Mouse (Mus musculus) CH12.LX (cell line): ENCODE results near the gene Lrrc4. TPM values are rescaled to one million over a fixed set of nuclear protein-coding genes. Genes with fewer than 3 reads are reported as not detected.

Experiments
- DNase-seq: peaks from one replicate; pipeline ENCODE4 v3.0.0-alpha.2; 2013; ENCODE audit errors: extremely low read depth
- H3K27ac ChIP-seq: 2 replicates; pipeline ENCODE4 v1.5.1; 2012; ENCODE audit warnings: low read depth, mild to moderate bottlenecking, control low read depth, moderate library complexity; ENCODE audit not compliant: insufficient read depth
- H3K27me3 ChIP-seq: replicated peaks from 2 replicates; pipeline ENCODE3; 2012; ENCODE audit warnings: inconsistent platforms
- H3K36me3 ChIP-seq, 2 experiments: replicated peaks in 1 of 2; 2 replicates each; pipeline versions ENCODE3 to v1.6.1; 2012; ENCODE audit warnings: inconsistent platforms in 1 of 2, low read length in 1 of 2, mild to moderate bottlenecking in 1 of 2, mixed read lengths in 1 of 2, moderate library complexity in 1 of 2; ENCODE audit not compliant: control insufficient read depth in 1 of 2, insufficient read depth in 1 of 2
- H3K4me1 ChIP-seq, 2 experiments: 2 replicates each; pipeline ENCODE4 v1.6.1; 2012; ENCODE audit warnings: inconsistent platforms in 1 of 2, moderate library complexity in 1 of 2; ENCODE audit not compliant: insufficient read depth in 2 of 2, control insufficient read depth in 1 of 2
- H3K4me2 ChIP-seq: 2 replicates; pipeline ENCODE4 v1.6.1; 2012; ENCODE audit warnings: low read depth, mild to moderate bottlenecking, control low read depth; ENCODE audit not compliant: poor library complexity, insufficient read depth, severe bottlenecking
- H3K4me3 ChIP-seq, 3 experiments: fragments of 150-350 bp in 1 of 3; sonication (generic) in 1 of 3; replicated peaks in 1 of 3; 2 replicates each; pipeline versions ENCODE3 to v1.5.1; 2011 to 2012; ENCODE audit warnings: low read depth in 2 of 3, low read length in 2 of 3, mild to moderate bottlenecking in 2 of 3, moderate library complexity in 2 of 3, control low read depth in 1 of 3, improper control_type of control experiment in 1 of 3, inconsistent platforms in 1 of 3, mixed read lengths in 1 of 3; ENCODE audit not compliant: poor library complexity in 1 of 3
- H3K79me2 ChIP-seq: replicated peaks from 2 replicates; pipeline ENCODE4 v1.6.1; 2012; ENCODE audit warnings: mild to moderate bottlenecking, moderate library complexity; ENCODE audit not compliant: control insufficient read depth, poor library complexity, insufficient read depth, severe bottlenecking; ENCODE audit errors: extremely low read depth
- H3K9ac ChIP-seq: 2 replicates; pipeline ENCODE4 v1.6.1; 2012; ENCODE audit warnings: low read depth, mild to moderate bottlenecking, control low read depth, moderate library complexity; ENCODE audit not compliant: insufficient read depth
- H3K9me3 ChIP-seq: replicated peaks from 2 replicates; pipeline ENCODE3; 2012; ENCODE audit warnings: low read length, inconsistent platforms, mixed read lengths
- BHLHE40 ChIP-seq: IDR thresholded peaks from 2 replicates; pipeline ENCODE4 v1.6.1; 2011; ENCODE audit warnings: mild to moderate bottlenecking, low read depth, low read length, improper control_type of control experiment
- CHD1 ChIP-seq: IDR thresholded peaks from 2 replicates; pipeline ENCODE4 v1.6.1; 2012; ENCODE audit warnings: low read depth, low read length, improper control_type of control experiment, inconsistent platforms
- CTCF ChIP-seq, 2 experiments: IDR thresholded peaks in 1 of 2; conservative IDR thresholded peaks in 1 of 2; 2 replicates each; pipeline ENCODE4 v1.5.1; 2011 to 2012; ENCODE audit warnings: low read depth in 2 of 2, low read length in 2 of 2, improper control_type of control experiment in 1 of 2, inconsistent platforms in 1 of 2, mild to moderate bottlenecking in 1 of 2, moderate library complexity in 1 of 2
- E2F4 ChIP-seq: IDR thresholded peaks from 2 replicates; pipeline ENCODE4 v1.6.1; 2011; ENCODE audit warnings: low read depth, low read length, improper control_type of control experiment; ENCODE audit not compliant: insufficient replicate concordance
- ETS1 ChIP-seq: conservative IDR thresholded peaks from 2 replicates; pipeline ENCODE4 v1.6.1; 2012; ENCODE audit warnings: low read depth, mild to moderate bottlenecking, inconsistent platforms, low read length, improper control_type of control experiment, moderate library complexity
- HCFC1 ChIP-seq: IDR thresholded peaks from 2 replicates; pipeline ENCODE4 v1.6.1; 2012; ENCODE audit warnings: low read depth, mild to moderate bottlenecking, inconsistent platforms, low read length, improper control_type of control experiment
- IRF4 ChIP-seq: IDR thresholded peaks from 2 replicates; pipeline ENCODE4 v1.6.1; 2014; ENCODE audit warnings: low read depth, mild to moderate bottlenecking, inconsistent platforms, low read length, improper control_type of control experiment
- JUN ChIP-seq: IDR thresholded peaks from 2 replicates; pipeline ENCODE4 v1.6.1; 2011; ENCODE audit warnings: low read depth, mild to moderate bottlenecking, low read length, improper control_type of control experiment, moderate library complexity; ENCODE audit not compliant: insufficient read depth
- JUND ChIP-seq: conservative IDR thresholded peaks from 2 replicates; pipeline ENCODE4 v1.6.1; 2011; ENCODE audit warnings: low read depth, low read length, improper control_type of control experiment
- KAT2A ChIP-seq: IDR thresholded peaks from 2 replicates; pipeline ENCODE4 v1.6.1; 2012; ENCODE audit warnings: low read length, improper control_type of control experiment, inconsistent platforms; ENCODE audit not compliant: insufficient replicate concordance
- MAFK ChIP-seq: IDR thresholded peaks from 2 replicates; pipeline ENCODE4 v1.6.1; 2011; ENCODE audit warnings: low read length, improper control_type of control experiment; ENCODE audit not compliant: insufficient replicate concordance
- MAX ChIP-seq: IDR thresholded peaks from 2 replicates; pipeline ENCODE4 v1.6.1; 2011; ENCODE audit warnings: low read length, improper control_type of control experiment
- MXI1 ChIP-seq: IDR thresholded peaks from 2 replicates; pipeline ENCODE4 v1.6.1; 2011; ENCODE audit warnings: mild to moderate bottlenecking, low read depth, low read length, improper control_type of control experiment
- RAD21 ChIP-seq: IDR thresholded peaks from 2 replicates; pipeline ENCODE4 v1.6.1; 2011; ENCODE audit warnings: low read depth, mild to moderate bottlenecking, low read length, improper control_type of control experiment, moderate library complexity
- SIN3A ChIP-seq: IDR thresholded peaks from 2 replicates; pipeline ENCODE4 v1.6.1; 2012; ENCODE audit warnings: low read length, improper control_type of control experiment, inconsistent platforms
- TBP ChIP-seq: conservative IDR thresholded peaks from 2 replicates; pipeline ENCODE4 v1.6.1; 2011; ENCODE audit warnings: low read depth, low read length, improper control_type of control experiment
- TCF12 ChIP-seq: IDR thresholded peaks from 2 replicates; pipeline ENCODE4 v1.6.1; 2014; ENCODE audit warnings: low read depth, mild to moderate bottlenecking, inconsistent platforms, low read length, improper control_type of control experiment
- USF1 ChIP-seq: IDR thresholded peaks from 2 replicates; pipeline ENCODE4 v1.6.1; 2014; ENCODE audit warnings: low read depth, mild to moderate bottlenecking, inconsistent platforms, low read length, improper control_type of control experiment
- ZKSCAN1 ChIP-seq: IDR thresholded peaks from 2 replicates; pipeline ENCODE4 v1.6.1; 2012; ENCODE audit warnings: low read depth, inconsistent platforms, low read length, improper control_type of control experiment, borderline replicate concordance
- ZMIZ1 ChIP-seq: IDR thresholded peaks from 2 replicates; pipeline ENCODE4 v1.6.1; 2012; ENCODE audit warnings: low read depth, mild to moderate bottlenecking, inconsistent platforms, low read length, improper control_type of control experiment
- ZNF384 ChIP-seq: IDR thresholded peaks from 2 replicates; pipeline ENCODE4 v1.6.1; 2012; ENCODE audit warnings: low read depth, low read length, improper control_type of control experiment, inconsistent platforms
- dilution Hi-C: fragments of 300-500 bp; cut with MboI; formaldehyde crosslinking; loops from 2 replicates; pipeline ENCODE4 v1.14.3; 2020; ENCODE audit warnings: low sequenced_read_pairs; ENCODE audit not compliant: extremely low pct_unique_long_range_greater_than_20kb, extremely low pct_ligation_motif_present
- in situ Hi-C: fragments of 300-500 bp; cut with MboI; formaldehyde crosslinking; loops from 3 replicates; pipeline ENCODE4 v1.14.3; 2019; ENCODE audit warnings: low sequenced_read_pairs, low pct_ligation_motif_present, low pct_unique_long_range_greater_than_20kb, mixed read lengths
- polyA plus RNA-seq: library from polyadenylated mRNA; unstranded; fragments of >175 nt; gene quantifications from 2 replicates; pipeline ENCODE4 v1.2.1, GENCODE M21; 2012; ENCODE audit warnings: low read depth; ENCODE audit not compliant: insufficient read length
- total RNA-seq, 2 experiments: library from RNA; depleted of rRNA; stranded (reverse); fragments of 300-350 nt in 1 of 2; fragments of >200 nt in 1 of 2; gene quantifications; 2 replicates each; pipeline ENCODE4 v1.2.3; 2012 to 2014

Gene Lrrc4
- total and polyA plus RNA-seq, 3 experiments, result 0.09 to 0.55 TPM; not detected in 1

GRCm38 (mm10) chr6:28865112-28865511, 33.6 kb upstream of the Lrrc4 start:
- Histone ChIP-seq H3K4me2 (no peak overlapping the region), H3K79me2 (no peaks in the 10 kb centered on the region; the same call in none of the 2 replicates), H3K4me1 (no peaks in the 10 kb centered on the region), H3K27ac (no peak overlapping the region), H3K27me3 (no peaks in the 10 kb centered on the region), H3K36me3 (peaks cover 9 to 90% of the 10 kb centered on the region in 2 experiments), H3K9ac (no peak overlapping the region), H3K9me3 (no peaks in the 10 kb centered on the region), H3K4me3 (no peak overlapping the region)
- TF ChIP-seq TBP (no peak), CTCF (conservative IDR thresholded peaks at IDR 0.05 in 1 of 2, IDR thresholded peaks at IDR 0.05 in 1 of 2; ENCODE audit: low read depth in 2 of 2, low read length in 2 of 2) (no peak), KAT2A (no peak), ETS1 (no peak), JUN (no peak), BHLHE40 (no peak), ZMIZ1 (no peak), MAX (no peak), CHD1 (no peak), JUND (no peak), RAD21 (no peak), E2F4 (no peak)
- in situ Hi-C loops, result no loop called here
- no peak for DNase-seq
- dilution Hi-C loops, result no loop called here

- dilution Hi-C loops, result no loop called here
- no peak overlapping the region for H3K27ac ChIP-seq
- in situ Hi-C loops, result no loop called here
- TF ChIP-seq TCF12 (no peak), KAT2A (no peak), MXI1 (no peak), CHD1 (no peak), RAD21 (no peak), ZNF384 (no peak), ZKSCAN1 (no peak), MAFK (no peak), MAX (no peak), HCFC1 (no peak), BHLHE40 (no peak), USF1 (no peak), SIN3A (no peak), IRF4 (no peak), JUN (no peak)
- no peaks in the 10 kb centered on the region for H3K4me1 ChIP-seq
- no peak for DNase-seq
- peaks cover 9 to 90% of the 10 kb centered on the region in 2 experiments for H3K36me3 ChIP-seq
- H3K9ac ChIP-seq, result no peak overlapping the region
- no peaks in the 10 kb centered on the region for H3K27me3 ChIP-seq
- no peaks in the 10 kb centered on the region for H3K9me3 ChIP-seq
- H3K4me2 ChIP-seq, result no peak overlapping the region
- H3K79me2 ChIP-seq, result no peaks in the 10 kb centered on the region; the same call in none of the 2 replicates
- H3K4me3 ChIP-seq, result no peak overlapping the region
Observed at GRCm38 (mm10) chr6:28864684-28865083, 33.1 kb upstream of the Lrrc4 start.
